Mouse (Mus musculus) embryonic fibroblast, embryonic 13.5 days (primary cell): ENCODE data around the gene Phf21a.

Source experiments
- CTCF ChIP-seq: IDR thresholded peaks from 2 replicates; pipeline ENCODE4 v1.5.1; 2011; ENCODE audit warnings: mild to moderate bottlenecking, control low read depth, low read length, moderate library complexity, borderline replicate concordance; ENCODE audit not compliant: insufficient read depth
- POLR2A ChIP-seq: IDR thresholded peaks from 2 replicates; pipeline ENCODE4 v1.6.1; 2011; ENCODE audit warnings: low read depth, mild to moderate bottlenecking, control low read depth, low read length, moderate library complexity

DNA sequence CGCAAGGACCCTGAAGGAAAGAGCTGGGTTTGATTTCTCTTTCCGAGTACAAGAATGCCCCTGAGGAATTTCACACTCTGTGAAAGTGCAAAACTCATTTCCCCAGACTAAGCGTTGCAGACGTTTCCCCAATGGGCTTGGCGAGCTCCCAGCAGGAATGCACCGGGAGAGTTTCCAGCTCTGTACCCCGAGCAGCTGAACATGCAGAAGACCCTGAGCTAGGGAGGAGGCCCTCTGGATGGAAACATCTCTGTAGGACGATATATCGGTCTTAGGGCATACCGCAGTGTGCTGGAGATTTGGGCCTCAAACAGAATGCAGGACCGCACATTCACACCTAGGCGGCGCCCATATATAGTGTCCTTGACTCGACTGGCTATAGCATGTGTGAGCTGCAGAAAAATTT, 37.1 kb upstream of the Phf21a start:
- TF ChIP-seq CTCF (peak; percentile 38; the same call in 1 of the 2 replicates), POLR2A (peak; percentile 48; the same call in 1 of the 2 replicates)
